Mouse (Mus musculus) liver, adult 2 months (tissue): ENCODE measurements around the gene Mprip. TPM values are rescaled to one million over a fixed set of nuclear protein-coding genes. Genes with fewer than 3 reads are reported as not detected.

Source experiments
- DNase-seq: peaks from one replicate; pipeline ENCODE4 v3.0.0-alpha.2; 2011; ENCODE audit warnings: low read depth, low spot score; ENCODE audit errors: extremely low read depth
- H3K27ac ChIP-seq: fragments of 200-500 bp; replicated peaks from 2 replicates; pipeline ENCODE4 v1.5.1; 2012; ENCODE audit warnings: low read depth, mild to moderate bottlenecking, control low read depth, inconsistent platforms, low read length; ENCODE audit not compliant: insufficient read depth
- H3K27me3 ChIP-seq: fragments of 200-500 bp; 2 replicates; pipeline ENCODE4 v1.6.1; 2012; ENCODE audit warnings: mild to moderate bottlenecking, moderate library complexity, low read length, inconsistent platforms; ENCODE audit not compliant: control insufficient read depth, insufficient read depth
- H3K36me3 ChIP-seq: fragments of 200-500 bp; 2 replicates; pipeline ENCODE4 v1.6.1; 2012; ENCODE audit warnings: low read length, inconsistent platforms; ENCODE audit not compliant: control insufficient read depth, insufficient read depth
- H3K4me1 ChIP-seq: fragments of 200-500 bp; 2 replicates; pipeline ENCODE4 v1.6.1; 2011; ENCODE audit warnings: low read length; ENCODE audit not compliant: control insufficient read depth, insufficient read depth
- H3K4me3 ChIP-seq: fragments of 200-500 bp; 2 replicates; pipeline ENCODE4 v1.5.1; 2011; ENCODE audit warnings: low read depth, mild to moderate bottlenecking, control low read depth, low read length, moderate library complexity; ENCODE audit not compliant: insufficient read depth
- H3K79me2 ChIP-seq: fragments of 200-500 bp; 2 replicates; pipeline ENCODE4 v1.6.1; 2012; ENCODE audit warnings: inconsistent platforms, mild to moderate bottlenecking, low read length, moderate library complexity; ENCODE audit not compliant: control insufficient read depth, insufficient read depth
- H3K9ac ChIP-seq: fragments of 200-500 bp; 2 replicates; pipeline ENCODE4 v1.6.1; 2012; ENCODE audit warnings: low read depth, mild to moderate bottlenecking, control low read depth, inconsistent platforms, low read length
- CTCF ChIP-seq: fragments of 200-500 bp; IDR thresholded peaks from 2 replicates; pipeline ENCODE4 v1.5.1; 2011; ENCODE audit warnings: low read depth, low read length, control low read depth
- POLR2A ChIP-seq: fragments of 200-500 bp; IDR thresholded peaks from 2 replicates; pipeline ENCODE4 v1.6.1; 2011; ENCODE audit warnings: low read length, control low read depth; ENCODE audit not compliant: insufficient read depth; ENCODE audit errors: extremely low read depth
- WGBS: fragments of 180-500 bp; shearing (Covaris S2); methylation state at CpG from one replicate; pipeline ENCODE4 v1.1.7; 2018; 5-methylcytosine and 5-hydroxymethylcytosine counted together
- polyA plus RNA-seq: library from polyadenylated mRNA; depleted of rRNA; stranded (reverse); fragments of >200 nt; gene quantifications from 2 replicates; pipeline ENCODE4 v1.2.3, GENCODE M21; 2012
- total RNA-seq: library from RNA; depleted of rRNA; stranded (reverse); fragments of >200 nt; gene quantifications from 2 replicates; pipeline ENCODE4 v1.2.3, GENCODE M21; 2014

The Mprip gene
- total and polyA plus RNA-seq, 2 experiments, result 29.0 to 58.4 TPM

DNA sequence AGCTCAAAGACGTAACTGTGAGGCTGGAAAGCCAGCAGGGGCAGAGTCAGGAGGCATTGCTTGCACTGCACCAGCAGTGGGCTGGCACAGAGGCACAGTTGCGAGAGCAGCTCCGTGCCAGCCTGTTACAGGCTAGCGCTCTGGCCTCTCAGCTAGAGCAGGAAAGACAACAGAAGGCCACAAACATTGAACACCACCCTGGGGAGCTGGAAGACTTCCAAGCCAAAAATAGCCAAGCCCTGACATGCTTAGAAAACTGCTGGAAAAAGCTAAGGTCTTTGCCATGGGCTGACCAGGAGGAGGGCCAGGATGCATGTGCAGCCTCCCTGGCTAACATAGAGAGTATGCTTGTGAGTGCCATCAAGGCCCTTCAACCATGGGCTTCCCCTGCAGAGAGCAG is 98.1 kb downstream of the Mprip start:
- Histone ChIP-seq H3K4me3 (no peak overlapping the region), H3K9ac (no peak overlapping the region), H3K27me3 (no peaks in the 10 kb centered on the region), H3K36me3 (peaks cover 21% of the 10 kb centered on the region), H3K79me2 (no peaks in the 10 kb centered on the region), H3K27ac (no peak overlapping the region), H3K4me1 (no peaks in the 10 kb centered on the region)
- TF ChIP-seq POLR2A, result no peak
- no peak for DNase-seq
- 40% methylated on average over 4 of the region's 4 CpGs for WGBS

DNA sequence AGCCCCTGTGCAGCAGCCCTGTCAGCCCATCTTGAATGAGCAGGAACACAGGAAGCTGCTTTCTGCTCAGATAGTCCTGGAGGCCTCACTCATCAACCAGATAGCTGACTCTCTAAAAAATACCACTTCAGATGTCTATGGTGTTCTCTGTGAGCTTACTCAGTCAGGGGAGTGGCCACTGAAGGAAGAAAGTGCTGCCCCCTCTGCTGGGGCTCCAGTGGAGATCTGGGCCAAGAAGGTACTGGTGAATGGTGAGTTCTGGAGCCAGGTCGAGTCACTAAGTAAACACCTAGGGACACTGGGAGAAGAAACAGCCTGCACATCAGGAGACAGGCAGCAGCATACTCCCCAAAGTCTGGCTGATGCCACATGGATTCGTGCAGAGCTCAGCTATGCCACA is 98.5 kb downstream of the Mprip start:
- WGBS, result 64% methylated on average over 2 of the region's 2 CpGs
- no peak for DNase-seq
- Histone ChIP-seq H3K27ac (no peak overlapping the region), H3K4me3 (no peak overlapping the region), H3K9ac (no peak overlapping the region), H3K36me3 (peaks cover 25% of the 10 kb centered on the region), H3K27me3 (no peaks in the 10 kb centered on the region), H3K4me1 (no peaks in the 10 kb centered on the region), H3K79me2 (no peaks in the 10 kb centered on the region)
- TF ChIP-seq CTCF (no peak), POLR2A (no peak)

DNA sequence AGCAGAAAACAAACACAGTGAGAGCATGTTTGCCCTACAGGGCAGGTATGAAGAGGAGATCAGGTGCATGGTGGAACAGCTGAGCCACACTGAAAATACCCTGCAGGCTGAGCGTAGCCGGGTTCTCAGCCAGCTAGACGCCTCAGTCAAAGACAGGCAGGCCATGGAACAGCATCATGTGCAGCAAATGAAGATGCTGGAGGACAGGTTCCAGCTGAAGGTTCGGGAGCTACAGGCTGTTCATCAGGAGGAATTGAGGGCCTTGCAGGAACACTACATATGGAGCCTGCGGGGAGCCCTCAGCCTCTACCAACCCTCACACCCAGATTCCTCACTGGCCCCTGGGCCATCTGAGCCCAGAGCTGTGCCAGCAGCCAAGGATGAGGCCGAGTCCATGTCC is 99.7 kb downstream of the Mprip start:
- H3K27me3 ChIP-seq, result no peaks in the 10 kb centered on the region
- WGBS, result 95% methylated on average over 6 of the region's 6 CpGs
- no peaks in the 10 kb centered on the region for H3K79me2 ChIP-seq
- peaks cover 27% of the 10 kb centered on the region; the same call in 1 of the 2 replicates for H3K36me3 ChIP-seq
- H3K27ac ChIP-seq, result no peak overlapping the region
- TF ChIP-seq POLR2A, result no peak
- TF ChIP-seq CTCF, result no peak
- no peak for DNase-seq
- no peak overlapping the region for H3K9ac ChIP-seq
- H3K4me3 ChIP-seq, result no peak overlapping the region
- H3K4me1 ChIP-seq, result no peaks in the 10 kb centered on the region

DNA sequence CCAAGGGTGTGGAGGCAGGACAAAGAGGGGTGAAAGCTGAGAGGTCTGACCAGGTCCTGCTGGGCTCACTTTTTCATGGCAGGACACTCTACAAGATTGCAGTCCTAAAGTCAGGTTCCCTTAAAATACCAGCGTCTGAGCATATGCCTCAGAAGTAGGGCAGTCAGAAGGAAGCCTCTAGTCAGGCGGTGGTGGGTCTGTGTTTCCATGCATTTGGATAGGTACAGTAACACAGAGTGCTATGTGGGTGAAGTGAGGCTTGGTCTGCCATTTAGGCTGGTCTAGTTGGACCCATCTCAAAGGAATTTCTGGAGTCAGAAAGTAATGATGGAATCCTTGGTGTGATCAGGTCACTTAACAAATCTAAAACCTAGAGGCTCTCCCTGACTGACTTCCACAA is 108.2 kb downstream of the Mprip start:
- Histone ChIP-seq H3K4me3 (no peak overlapping the region), H3K27ac (no peak overlapping the region), H3K79me2 (no peaks in the 10 kb centered on the region), H3K27me3 (no peaks in the 10 kb centered on the region), H3K9ac (no peak overlapping the region), H3K36me3 (peaks cover 47% of the 10 kb centered on the region), H3K4me1 (no peaks in the 10 kb centered on the region)
- TF ChIP-seq CTCF, result no peak
- TF ChIP-seq POLR2A, result no peak
- no peak for DNase-seq
- 89% methylated on average over 2 of the region's 2 CpGs for WGBS

DNA sequence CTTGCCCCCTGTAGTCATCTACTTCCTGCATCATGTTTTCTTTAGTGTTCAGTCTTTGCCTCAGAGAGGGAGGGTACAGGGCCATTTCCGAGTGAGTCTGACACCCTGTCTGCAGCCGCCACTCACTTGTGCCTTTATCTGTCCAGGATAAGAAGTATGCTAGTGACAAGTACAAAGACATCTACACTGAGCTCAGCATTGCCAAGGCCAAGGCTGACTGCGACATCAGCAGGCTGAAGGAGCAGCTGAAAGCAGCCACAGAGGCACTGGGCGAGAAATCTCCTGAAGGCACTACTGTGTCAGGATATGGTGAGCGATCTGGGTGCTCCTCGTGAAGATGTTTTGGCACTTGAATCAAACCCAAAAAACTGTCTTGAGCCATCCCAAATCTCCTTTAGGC is 108.6 kb downstream of the Mprip start:
- no peak overlapping the region for H3K27ac ChIP-seq
- peaks cover 43% of the 10 kb centered on the region for H3K36me3 ChIP-seq
- H3K27me3 ChIP-seq, result no peaks in the 10 kb centered on the region
- no peaks in the 10 kb centered on the region for H3K79me2 ChIP-seq
- no peak for DNase-seq
- no peak for TF ChIP-seq POLR2A
- no peak for TF ChIP-seq CTCF
- H3K4me3 ChIP-seq, result no peak overlapping the region
- H3K9ac ChIP-seq, result no peak overlapping the region
- WGBS, result 91% methylated on average over 6 of the region's 6 CpGs
- H3K4me1 ChIP-seq, result no peaks in the 10 kb centered on the region

GRCm38 (mm10) chr11:59770753-59771152 is 109.6 kb downstream of the Mprip start:
- WGBS, result 77% methylated on average over 7 of the region's 7 CpGs
- no peak for TF ChIP-seq CTCF
- no peak for TF ChIP-seq POLR2A
- Histone ChIP-seq H3K27ac (no peak overlapping the region), H3K36me3 (peaks cover 39% of the 10 kb centered on the region), H3K4me3 (no peak overlapping the region), H3K27me3 (no peaks in the 10 kb centered on the region), H3K4me1 (no peaks in the 10 kb centered on the region), H3K79me2 (no peaks in the 10 kb centered on the region), H3K9ac (no peak overlapping the region)
- DNase-seq, result no peak
